Mouse (Mus musculus) embryonic stem cell, embryonic (primary cell): Measurements from ENCODE around the gene Ucp2.

Experiments
- CTCF ChIA-PET, 4 experiments: fragments of 300-600 bp in 2 of 4; fragments of 350-600 bp in 2 of 4; sonication (Branson Sonifier 250); formaldehyde crosslinking; loops; one replicate each; lab custom pipeline; 2022; ENCODE audit warnings: inconsistent platforms in 2 of 4; lab: Charles Lee
- POLR2A ChIA-PET, 4 experiments: fragments of 300-600 bp in 2 of 4; fragments of 350-600 bp in 2 of 4; sonication (Branson Sonifier 250); formaldehyde crosslinking; loops; one replicate each; lab custom pipeline; 2022; ENCODE audit warnings: antibody characterized with exemption in 4 of 4, inconsistent platforms in 1 of 4; lab: Charles Lee

The Ucp2 gene

DNA sequence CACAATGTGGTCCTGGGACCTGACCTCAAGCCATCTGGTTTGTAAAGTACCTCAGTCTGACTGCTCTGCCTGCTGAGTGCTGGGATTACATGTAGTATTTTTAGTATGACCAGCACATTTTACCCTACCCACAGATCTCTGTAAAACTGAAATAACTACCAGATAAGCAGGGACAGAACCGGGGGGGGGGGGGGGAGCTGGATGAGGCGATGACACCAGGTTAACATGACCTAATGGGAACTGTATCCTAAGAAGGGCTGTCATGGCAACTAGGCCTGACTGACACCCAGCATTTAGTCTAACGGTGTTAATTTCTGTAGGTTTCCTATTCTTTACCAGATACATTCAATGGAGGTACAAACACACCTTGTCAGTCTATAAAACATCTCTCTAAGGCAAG lies 56.7 kb downstream of the Ucp2 start:
- CTCF ChIA-PET, result interaction anchor here in 3 of 4 experiments (0.6 to 1.2 kb wide), 4 partner anchors 15 to 1271 kb away, joined by 3 to 5 read pairs (median 3); no protein-coding TSS in a partner anchor
- POLR2A ChIA-PET, result interaction anchor here in 1 of 4 experiments (0.6 to 1.1 kb wide), 2 partner anchors 11 to 13 kb away, joined by 3 to 6 read pairs; partner anchors contain the start of gene Coa4

DNA sequence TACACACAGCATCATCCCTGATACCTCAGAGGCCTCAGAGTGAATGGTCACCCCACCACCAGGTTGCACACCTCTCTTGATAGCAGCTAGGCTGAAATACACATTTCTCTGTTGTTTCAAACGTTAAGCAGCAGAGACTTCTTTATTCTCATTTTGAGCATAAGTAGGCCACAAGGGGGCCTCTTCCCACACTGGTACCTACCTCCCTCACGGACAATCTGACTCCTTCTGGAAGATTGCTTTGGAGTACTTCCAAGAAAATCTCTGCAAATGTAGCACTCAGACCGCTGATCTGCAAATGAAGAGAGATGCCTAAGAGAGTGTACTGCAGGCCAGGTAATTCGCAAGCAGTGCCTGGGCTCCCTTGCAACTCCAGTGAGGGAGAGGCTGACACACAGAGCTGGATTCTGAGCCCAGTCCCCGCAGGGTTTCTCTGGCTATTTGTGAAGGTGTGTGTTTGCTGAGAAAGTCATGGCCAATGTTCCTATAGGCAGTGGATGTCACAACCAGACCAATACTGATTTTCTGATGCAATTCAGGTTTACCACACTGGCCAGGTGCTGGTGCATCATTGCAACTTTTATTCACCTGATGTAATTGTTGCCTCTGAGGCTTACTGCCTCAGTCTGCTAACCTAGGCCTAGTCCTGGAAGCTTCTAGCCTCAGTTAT lies 57.3 kb downstream of the Ucp2 start:
- ChIA-PET CTCF (interaction anchor here in 3 of 4 experiments (0.6 to 1.2 kb wide), 3 partner anchors 16 to 1271 kb away, joined by 3 to 5 read pairs (median 3); no protein-coding TSS in a partner anchor), POLR2A (interaction anchor here in 2 of 4 experiments (0.6 to 1.4 kb wide), 5 partner anchors 12 to 68 kb away, joined by 3 to 6 read pairs (median 4); partner anchors contain the start of gene Coa4 (in 1 of the 2))
